ENCODE assay signal across 8 mouse cellular contexts in genomic region chr4:123411732-123412527, GRCm38 (mm10).
DNase-seq lines count a peak whose midpoint lies in the region; ATAC-seq and TF ChIP-seq lines count a peak whose summit lies in the region.

No protein-coding gene starts in this region.

- peak; percentile 63; the same call in 1 of the 2 replicates for TF ChIP-seq POLR2A in lung, adult 2 months (IDR thresholded peaks at IDR 0.05; ENCODE audit: borderline replicate concordance, extremely low read depth, low read depth, low read length)

- TF ChIP-seq CTCF in G1E (IDR thresholded peaks at IDR 0.05; ENCODE audit: low read depth, low read length) = no peak
- peak; percentile 29 for TF ChIP-seq CTCF in layer of hippocampus, adult 2 months (conservative IDR thresholded peaks at IDR 0.05)
- TF ChIP-seq CTCF in lung, adult 2 months (IDR thresholded peaks at IDR 0.05; ENCODE audit: insufficient read depth, low read length) = no peak

- peak overlapping the region; percentile 90 for H3K27ac ChIP-seq in forebrain, embryonic 16.5 days (ENCODE audit: low read length)
- H3K27ac ChIP-seq in layer of hippocampus, adult 2 months = peak overlapping the region; percentile 93

- under 1% methylated on average over 67 of the region's 69 CpGs for WGBS in forebrain, embryonic 16.5 days
- WGBS in lung, adult 2 months = under 1% methylated on average over 62 of the region's 69 CpGs

- H3K4me3 ChIP-seq in G1E (ENCODE audit: low read depth, low read length) = peak overlapping the region; percentile 93
- H3K4me3 ChIP-seq in forebrain, embryonic 16.5 days (replicated peaks; ENCODE audit: low read length) = peak overlapping the region; percentile 88
- peak overlapping the region; percentile 88 for H3K4me3 ChIP-seq in layer of hippocampus, adult 2 months
- peak overlapping the region; percentile 90 for H3K4me3 ChIP-seq in lung, adult 2 months (replicated peaks; ENCODE audit: extremely low read depth, low read depth, low read length)

- intact Hi-C loops in heart, postnatal 36 days (cut with DNase I) = loop anchor here (2.0 to 5.0 kb wide), 5 partner anchors 15 to 495 kb away; no protein-coding TSS in a partner anchor

- peak overlapping the region; percentile 86 for H3K9ac ChIP-seq in forebrain, embryonic 16.5 days (replicated peaks; ENCODE audit: low read depth, low read length)

- H3K27me3 ChIP-seq in G1E (ENCODE audit: insufficient read depth, low read length) = no peaks in the 10 kb centered on the region
- no peaks in the 10 kb centered on the region for H3K27me3 ChIP-seq in forebrain, embryonic 16.5 days (replicated peaks; ENCODE audit: control insufficient read depth, insufficient read depth, low read length)

- peak; percentile 73 for ATAC-seq in G1E (ENCODE audit: extremely low read depth, insufficient number of reproducible peaks, low FRiP score, poor library complexity, severe bottlenecking)
- peak; percentile 94 for ATAC-seq in forebrain, embryonic 16.5 days
- peak; percentile 34; the same call in 1 of the 2 replicates for ATAC-seq in neutrophil, adult 5-6 weeks (ENCODE audit: extremely low read depth, insufficient number of reproducible peaks, low FRiP score, poor library complexity, severe bottlenecking)

- H3K9me3 ChIP-seq in G1E (replicated peaks) = no peaks in the 10 kb centered on the region
- H3K9me3 ChIP-seq in forebrain, embryonic 16.5 days (ENCODE audit: control insufficient read depth, low read length) = no peaks in the 10 kb centered on the region

- DNase-seq in G1E (ENCODE audit: low spot score) = peak; percentile 96
- peak; percentile 61 for DNase-seq in cerebellum, adult 11-12 months
- DNase-seq in heart, postnatal 36 days = peak; percentile 86 to 92
- DNase-seq in layer of hippocampus, adult 2 months (ENCODE audit: low spot score in 2 of 2) = peak; percentile 66 to 71
- peak; percentile 86 for DNase-seq in lung, adult 2 months
- peak; percentile 75 to 76 for DNase-seq in thymus, adult 18-20 months

- H3K36me3 ChIP-seq in G1E (replicated peaks) = peaks cover 31% of the 10 kb centered on the region
- no peaks in the 10 kb centered on the region for H3K36me3 ChIP-seq in forebrain, embryonic 16.5 days (ENCODE audit: control insufficient read depth, insufficient read depth)

- peak overlapping the region; percentile 94 for H3K4me2 ChIP-seq in forebrain, embryonic 16.5 days (ENCODE audit: low read length)

- H3K4me1 ChIP-seq in G1E (ENCODE audit: insufficient read depth, low read depth, low read length) = peaks cover 64% of the 10 kb centered on the region
- H3K4me1 ChIP-seq in forebrain, embryonic 16.5 days (replicated peaks; ENCODE audit: control insufficient read depth, insufficient read depth, low read length) = peaks cover 52% of the 10 kb centered on the region
- peaks cover 44% of the 10 kb centered on the region for H3K4me1 ChIP-seq in lung, adult 2 months (ENCODE audit: control insufficient read depth, insufficient read depth, low read length)

Comparison
In these comparisons a context has a peak if more than half of its experiments do, and no peak if none do; other contexts are left out.
1. Peak in every context shown above with its lines: DNase-seq, ATAC-seq, H3K4me3 ChIP-seq and H3K27ac ChIP-seq.
2. ATAC-seq: peak in every context shown above with its lines; median percentile 94 in forebrain, embryonic 16.5 days; 73 in G1E; 34 in neutrophil, adult 5-6 weeks.